Mouse (Mus musculus): Measurements from ENCODE around the gene Mrpl37. TPM values are rescaled to one million over a fixed set of nuclear protein-coding genes. Genes with fewer than 3 reads are reported as not detected.

Mrpl37 gene
- total and polyA plus RNA-seq, 3 experiments, result 96.3 to 113 (median 103) TPM

DNA sequence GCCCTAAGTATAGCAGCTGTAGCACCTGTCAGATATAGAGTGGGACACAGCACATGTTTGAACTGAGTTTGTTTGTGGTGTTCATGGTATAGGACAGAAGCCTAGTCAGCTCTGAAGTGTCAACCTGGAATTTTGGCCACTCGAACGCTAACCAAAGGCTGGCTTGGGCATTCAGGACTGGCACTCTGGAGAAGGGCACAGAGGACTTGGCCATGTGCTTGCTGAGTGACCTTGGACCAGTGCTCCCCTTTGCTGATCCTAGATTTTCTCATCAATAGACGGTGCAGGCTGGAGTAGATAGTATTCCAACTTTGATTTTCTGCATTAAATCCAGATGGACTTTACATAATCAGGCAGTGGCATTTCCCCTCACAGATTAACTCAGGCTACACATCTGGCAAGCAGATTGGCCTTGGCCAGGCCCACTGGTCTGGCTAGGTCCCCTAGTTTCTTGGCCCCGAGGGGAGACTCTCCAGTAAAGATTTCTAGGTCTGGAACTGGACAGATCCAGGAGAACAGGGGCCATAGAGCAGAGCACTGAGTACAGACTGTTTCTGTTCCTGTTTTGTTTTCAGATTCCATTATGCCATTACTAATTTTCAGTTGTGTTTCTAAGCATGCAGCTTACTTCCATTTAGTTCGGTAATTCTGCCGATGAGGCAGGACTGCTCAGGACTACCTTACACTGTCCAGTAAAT lies 53.4 kb downstream of the Mrpl37 start:
- intact Hi-C loops (cut with DNase I), result no loop called here
- TF ChIP-seq POLR2A (IDR thresholded peaks at IDR 0.05; ENCODE audit: insufficient read depth, low read depth, low read length), result no peak
- no peak for TF ChIP-seq CTCF (IDR thresholded peaks at IDR 0.05)
- no peak for TF ChIP-seq EP300 (IDR thresholded peaks at IDR 0.05; ENCODE audit: insufficient read depth, low read depth, low read length)
- no peaks in the 10 kb centered on the region for H3K27me3 ChIP-seq (ENCODE audit: control insufficient read depth, insufficient read depth, low read length)
- no peak overlapping the region for H3K4me3 ChIP-seq
- H3K79me2 ChIP-seq (replicated peaks; ENCODE audit: control insufficient read depth, insufficient read depth, low read length), result no peaks in the 10 kb centered on the region
- peak overlapping the region; percentile 91 for H3K27ac ChIP-seq
- peaks cover 28% of the 10 kb centered on the region for H3K4me1 ChIP-seq (ENCODE audit: control insufficient read depth, insufficient read depth, low read length)
- 50% methylated on average over 6 of the region's 6 CpGs for WGBS
- H3K36me3 ChIP-seq (ENCODE audit: control insufficient read depth, insufficient read depth, low read length), result peaks cover 8% of the 10 kb centered on the region
- H3K9ac ChIP-seq (ENCODE audit: low read depth, low read length), result no peak overlapping the region
- peak; percentile 55 to 59 for DNase-seq

DNA sequence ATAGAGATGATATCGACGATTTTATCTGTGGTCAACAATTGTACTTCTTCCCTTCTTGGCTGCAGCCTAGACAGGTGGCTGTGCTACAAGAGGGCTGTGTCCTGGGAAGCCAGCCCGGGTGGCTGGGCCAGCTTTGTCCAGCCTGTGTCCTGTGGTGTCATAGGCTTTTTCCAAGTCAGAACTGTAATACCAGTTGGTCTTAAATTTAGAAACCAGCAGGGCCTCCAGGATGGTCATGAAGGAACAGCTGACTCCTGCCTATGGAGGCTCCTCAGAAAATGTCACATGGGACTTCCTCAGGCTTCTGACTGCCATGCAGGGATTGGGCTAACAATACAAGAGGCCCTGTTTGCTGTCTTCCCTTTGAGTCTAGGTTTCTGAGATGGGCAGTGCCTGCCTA lies 54.1 kb downstream of the Mrpl37 start:
- Histone ChIP-seq H3K27ac (peak overlapping the region; percentile 91), H3K9ac (ENCODE audit: low read depth, low read length) (no peak overlapping the region), H3K36me3 (ENCODE audit: control insufficient read depth, insufficient read depth, low read length) (peaks cover 8% of the 10 kb centered on the region), H3K4me3 (no peak overlapping the region), H3K79me2 (replicated peaks; ENCODE audit: control insufficient read depth, insufficient read depth, low read length) (peaks cover under 1% of the 10 kb centered on the region; the same call in 1 of the 2 replicates), H3K27me3 (ENCODE audit: control insufficient read depth, insufficient read depth, low read length) (no peaks in the 10 kb centered on the region), H3K4me1 (ENCODE audit: control insufficient read depth, insufficient read depth, low read length) (peaks cover 28% of the 10 kb centered on the region)
- intact Hi-C loops (cut with DNase I), result no loop called here
- DNase-seq, result peak; percentile 50 to 75
- TF ChIP-seq CTCF (IDR thresholded peaks at IDR 0.05), result no peak
- no peak for TF ChIP-seq EP300 (IDR thresholded peaks at IDR 0.05; ENCODE audit: insufficient read depth, low read depth, low read length)
- TF ChIP-seq POLR2A (IDR thresholded peaks at IDR 0.05; ENCODE audit: insufficient read depth, low read depth, low read length), result no peak
- 23% methylated on average over 3 of the region's 3 CpGs for WGBS

DNA sequence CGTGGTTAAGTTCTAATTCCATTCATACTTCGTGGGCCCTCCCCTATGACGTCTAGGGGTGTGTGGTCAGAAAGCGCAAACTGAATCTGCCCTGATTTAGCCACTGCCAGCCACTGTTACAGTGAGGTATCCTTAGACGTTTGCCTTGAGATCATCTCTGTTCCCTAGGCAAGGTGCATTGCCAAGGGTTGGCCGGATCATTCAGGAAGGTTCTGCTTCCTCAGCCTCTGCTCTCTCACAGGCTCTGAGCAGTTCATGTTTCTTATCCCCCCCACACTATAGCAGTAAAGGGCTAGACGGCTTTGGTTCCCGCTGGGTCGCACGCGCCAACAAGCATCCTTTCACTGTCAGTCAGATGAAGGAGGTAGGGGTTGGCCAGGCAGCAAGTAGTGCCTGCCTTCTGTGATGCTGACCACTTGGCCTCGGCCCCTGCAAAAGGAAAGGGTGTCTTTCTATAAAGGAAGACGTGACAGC lies 54.6 kb downstream of the Mrpl37 start:
- Histone ChIP-seq H3K9ac (ENCODE audit: low read depth, low read length) (no peak overlapping the region), H3K27me3 (ENCODE audit: control insufficient read depth, insufficient read depth, low read length) (no peaks in the 10 kb centered on the region), H3K27ac (peak overlapping the region; percentile 91), H3K4me3 (no peak overlapping the region), H3K36me3 (ENCODE audit: control insufficient read depth, insufficient read depth, low read length) (peaks cover 8% of the 10 kb centered on the region), H3K79me2 (replicated peaks; ENCODE audit: control insufficient read depth, insufficient read depth, low read length) (peaks cover 2% of the 10 kb centered on the region; the same call in 1 of the 2 replicates), H3K4me1 (ENCODE audit: control insufficient read depth, insufficient read depth, low read length) (peaks cover 28% of the 10 kb centered on the region)
- intact Hi-C loops (cut with DNase I), result no loop called here
- TF ChIP-seq EP300 (IDR thresholded peaks at IDR 0.05; ENCODE audit: insufficient read depth, low read depth, low read length) (no peak), POLR2A (IDR thresholded peaks at IDR 0.05; ENCODE audit: insufficient read depth, low read depth, low read length) (no peak), CTCF (IDR thresholded peaks at IDR 0.05) (no peak)
- whole genome bisulfite sequencing, result 35% methylated on average over 13 of the region's 13 CpGs
- no peak for DNase-seq

DNA sequence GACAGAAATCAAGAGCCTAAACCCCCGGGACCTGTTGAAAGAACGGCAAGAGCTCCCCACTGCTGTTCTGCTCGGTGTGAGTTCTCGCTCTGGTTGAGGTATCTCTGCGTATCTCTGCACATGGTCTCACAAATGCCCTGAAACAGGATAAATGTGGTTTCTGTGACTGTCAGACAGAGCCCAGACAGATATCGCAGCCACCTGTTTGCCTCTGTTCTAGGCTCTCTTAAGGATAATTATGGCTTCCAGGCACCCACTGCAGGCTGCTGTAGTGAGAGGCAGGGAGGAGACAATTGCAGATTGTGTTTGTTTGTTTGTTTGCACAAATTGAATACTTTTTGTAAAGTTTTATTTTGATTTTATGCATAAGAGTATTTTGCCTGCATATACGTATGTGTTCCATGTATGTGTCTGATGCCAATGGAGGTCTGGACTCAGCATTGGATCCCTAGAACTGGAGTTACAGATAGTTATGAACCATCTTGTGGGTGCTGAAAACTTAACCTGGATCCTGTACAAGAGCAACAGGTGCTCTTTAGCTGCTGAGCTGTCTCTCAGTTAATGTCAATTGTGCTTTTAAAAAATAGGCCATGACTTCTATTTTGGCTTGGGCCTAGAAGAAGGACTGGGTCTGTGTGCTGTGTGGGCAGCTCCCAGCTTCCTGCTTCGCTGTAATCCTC lies 55.2 kb downstream of the Mrpl37 start:
- TF ChIP-seq POLR2A (IDR thresholded peaks at IDR 0.05; ENCODE audit: insufficient read depth, low read depth, low read length), result no peak
- TF ChIP-seq EP300 (IDR thresholded peaks at IDR 0.05; ENCODE audit: insufficient read depth, low read depth, low read length), result no peak
- TF ChIP-seq CTCF (IDR thresholded peaks at IDR 0.05), result no peak
- no peak overlapping the region for H3K9ac ChIP-seq (ENCODE audit: low read depth, low read length)
- H3K27me3 ChIP-seq (ENCODE audit: control insufficient read depth, insufficient read depth, low read length), result no peaks in the 10 kb centered on the region
- H3K4me3 ChIP-seq, result no peak overlapping the region
- DNase-seq, result no peak
- H3K27ac ChIP-seq, result peak overlapping the region; percentile 91
- 86% methylated on average over 8 of the region's 8 CpGs for WGBS
- H3K4me1 ChIP-seq (ENCODE audit: control insufficient read depth, insufficient read depth, low read length), result peaks cover 28% of the 10 kb centered on the region
- peaks cover 8% of the 10 kb centered on the region for H3K36me3 ChIP-seq (ENCODE audit: control insufficient read depth, insufficient read depth, low read length)
- peaks cover 2% of the 10 kb centered on the region; the same call in 1 of the 2 replicates for H3K79me2 ChIP-seq (replicated peaks; ENCODE audit: control insufficient read depth, insufficient read depth, low read length)
- intact Hi-C loops (cut with DNase I), result no loop called here

DNA sequence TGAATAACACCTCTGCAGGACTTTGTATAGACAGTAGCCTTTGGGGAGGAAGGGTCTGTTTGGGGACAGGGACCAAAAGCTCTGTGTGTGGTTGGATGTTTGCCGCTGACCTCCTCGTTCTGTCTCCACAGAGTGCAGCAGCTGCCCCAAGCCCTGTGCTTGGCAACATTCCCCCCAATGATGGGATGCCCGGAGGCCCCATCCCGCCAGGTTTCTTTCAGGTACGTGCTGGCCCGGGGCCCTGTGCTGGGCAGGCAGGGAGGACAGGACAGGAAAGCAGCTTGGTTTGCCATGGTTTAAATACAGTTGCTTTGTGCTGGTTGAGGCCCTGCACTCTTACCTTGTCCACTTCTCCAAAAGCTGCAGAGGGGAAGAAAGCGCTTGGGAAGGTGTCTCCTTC lies 57.1 kb downstream of the Mrpl37 start:
- peaks cover 23% of the 10 kb centered on the region for H3K4me1 ChIP-seq (ENCODE audit: control insufficient read depth, insufficient read depth, low read length)
- H3K27me3 ChIP-seq (ENCODE audit: control insufficient read depth, insufficient read depth, low read length), result no peaks in the 10 kb centered on the region
- H3K27ac ChIP-seq, result no peak overlapping the region
- WGBS, result 91% methylated on average over 7 of the region's 7 CpGs
- peaks cover 8% of the 10 kb centered on the region for H3K36me3 ChIP-seq (ENCODE audit: control insufficient read depth, insufficient read depth, low read length)
- no peak overlapping the region for H3K9ac ChIP-seq (ENCODE audit: low read depth, low read length)
- TF ChIP-seq EP300 (IDR thresholded peaks at IDR 0.05; ENCODE audit: insufficient read depth, low read depth, low read length) (no peak), POLR2A (IDR thresholded peaks at IDR 0.05; ENCODE audit: insufficient read depth, low read depth, low read length) (no peak), CTCF (IDR thresholded peaks at IDR 0.05) (no peak)
- H3K79me2 ChIP-seq (replicated peaks; ENCODE audit: control insufficient read depth, insufficient read depth, low read length), result peaks cover 2% of the 10 kb centered on the region; the same call in 1 of the 2 replicates
- DNase-seq, result no peak
- intact Hi-C loops (cut with DNase I), result no loop called here
- H3K4me3 ChIP-seq, result no peak overlapping the region

DNA sequence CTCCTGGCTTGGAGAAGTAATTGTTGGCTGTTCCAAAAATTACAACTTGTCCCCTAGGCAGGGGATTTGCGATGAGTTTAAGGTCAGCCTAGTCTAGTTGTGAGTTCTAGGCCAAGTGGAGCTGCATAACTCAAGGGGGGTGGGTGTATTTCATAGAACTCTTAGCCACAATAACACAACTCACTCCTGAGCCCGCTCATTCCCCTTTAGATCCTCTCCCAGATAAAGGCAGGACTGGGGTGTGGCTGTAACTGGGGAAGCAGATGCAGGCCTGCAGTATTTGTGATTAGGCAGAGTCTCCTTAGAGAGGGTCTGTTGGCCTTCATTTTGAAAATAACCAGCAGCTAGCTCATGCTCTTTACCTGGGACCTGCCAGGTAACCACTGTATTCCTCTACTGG lies 58.5 kb downstream of the Mrpl37 start:
- Histone ChIP-seq H3K79me2 (replicated peaks; ENCODE audit: control insufficient read depth, insufficient read depth, low read length) (peaks cover 2% of the 10 kb centered on the region; the same call in 1 of the 2 replicates), H3K27me3 (ENCODE audit: control insufficient read depth, insufficient read depth, low read length) (no peaks in the 10 kb centered on the region), H3K27ac (no peak overlapping the region), H3K9ac (ENCODE audit: low read depth, low read length) (no peak overlapping the region), H3K4me1 (ENCODE audit: control insufficient read depth, insufficient read depth, low read length) (peaks cover 13% of the 10 kb centered on the region), H3K36me3 (ENCODE audit: control insufficient read depth, insufficient read depth, low read length) (peaks cover 5% of the 10 kb centered on the region), H3K4me3 (no peak overlapping the region)
- WGBS, result 87% methylated on average over 2 of the region's 2 CpGs
- no peak for DNase-seq
- TF ChIP-seq POLR2A (IDR thresholded peaks at IDR 0.05; ENCODE audit: insufficient read depth, low read depth, low read length), result no peak
- no peak for TF ChIP-seq EP300 (IDR thresholded peaks at IDR 0.05; ENCODE audit: insufficient read depth, low read depth, low read length)
- no peak for TF ChIP-seq CTCF (IDR thresholded peaks at IDR 0.05)
- intact Hi-C loops (cut with DNase I), result no loop called here
